Mouse (Mus musculus) erythroblast, adult 5-6 weeks (primary cell): ENCODE measurements around the gene Alpl. TPM values are rescaled to one million over a fixed set of nuclear protein-coding genes. Genes with fewer than 3 reads are reported as not detected.
A peak's percentile ranks its signal among the peaks of the same experiment; 100 is the strongest.

Experiments used
- ATAC-seq: replicated peaks from 2 replicates; pipeline ENCODE4 v1.8.0; 2016; ENCODE audit warnings: moderate number of reproducible peaks, mild to moderate bottlenecking, moderate TSS enrichment, inconsistent platforms; ENCODE audit not compliant: poor library complexity, low FRiP score, severe bottlenecking
- total RNA-seq, 2 experiments: library from RNA; stranded (forward) in 1 of 2; stranded (reverse) in 1 of 2; fragments of 150-400 nt in 1 of 2; fragments of 200-764, 138-1000 nt in 1 of 2; gene quantifications; 2 replicates each; pipeline versions ENCODE4 v1.2.3 to v1.2.4; 2015 to 2017; ENCODE audit warnings: low replicate concordance in 2 of 2

The Alpl gene
- total RNA-seq, 2 experiments from 2014 or later: 0.85 TPM; not detected in 1

DNA sequence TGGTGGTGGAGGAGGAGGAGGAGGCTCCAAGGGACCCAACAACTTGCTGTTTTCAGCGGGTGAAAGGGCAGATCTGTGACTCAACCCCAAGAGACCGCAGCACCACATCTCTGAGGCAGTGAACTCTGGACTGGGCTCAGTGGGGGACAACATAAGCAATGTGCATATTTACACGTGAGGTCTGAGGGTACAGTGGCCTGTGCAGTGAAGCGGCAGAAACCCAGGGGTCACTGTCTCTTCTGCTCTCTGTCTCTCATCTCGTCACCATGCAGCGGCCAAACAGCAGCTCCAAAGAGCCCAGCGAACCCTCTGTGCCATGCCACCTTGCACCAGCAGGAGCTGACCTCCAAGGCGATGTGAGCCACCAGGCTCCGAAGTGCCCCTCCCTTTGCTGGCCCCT lies 49.1 kb downstream of the Alpl start:
- no peak for ATAC-seq

DNA sequence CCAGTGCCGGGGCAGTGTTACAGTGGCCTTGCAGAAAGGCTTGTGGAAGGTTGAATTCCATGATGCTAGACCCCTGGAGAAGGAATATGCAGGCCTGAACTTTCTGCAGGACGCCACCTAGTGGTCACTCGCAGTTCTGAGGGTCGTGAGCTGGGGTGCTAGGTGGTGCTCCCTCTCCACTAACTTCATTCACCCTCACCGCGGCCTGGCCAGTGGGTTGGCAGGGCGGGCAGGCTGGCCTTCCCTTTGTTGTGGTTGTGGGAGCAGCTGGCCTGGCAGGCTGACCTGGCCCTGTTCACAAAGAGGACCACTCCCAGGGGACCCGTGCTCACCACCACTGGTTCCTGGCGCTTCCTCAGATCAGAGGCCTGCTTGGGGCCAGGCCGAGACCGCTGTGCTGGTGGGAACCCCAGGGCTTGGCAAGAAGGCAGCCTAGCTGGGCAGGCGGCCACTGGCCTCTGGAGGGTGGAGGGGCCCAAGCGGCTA lies 51.7 kb downstream of the Alpl start:
- ATAC-seq: no peak

DNA sequence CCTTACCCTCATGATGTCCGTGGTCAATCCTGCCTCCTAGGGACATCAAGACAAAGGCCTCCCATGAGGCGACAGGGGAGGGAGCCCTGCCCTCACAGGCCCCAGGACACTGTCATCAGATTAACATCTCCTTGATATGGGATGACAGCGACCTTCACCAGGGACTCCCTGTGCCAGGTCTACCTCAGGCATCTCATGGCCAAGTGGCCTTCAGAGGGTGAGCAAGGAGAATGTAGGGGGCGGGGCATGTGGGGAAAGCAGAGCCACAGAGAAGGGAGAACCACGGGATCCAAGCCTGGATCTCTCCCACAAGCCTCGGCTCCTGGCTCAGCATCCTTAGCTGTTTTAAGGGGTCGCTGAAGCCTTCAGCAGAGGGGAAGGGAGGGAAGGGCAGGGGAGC lies 52.4 kb downstream of the Alpl start:
- no peak for ATAC-seq

- no peak for ATAC-seq
Measured at GRCm38 (mm10) chr4:137740350-137740749, 55.8 kb downstream of the Alpl start.

DNA sequence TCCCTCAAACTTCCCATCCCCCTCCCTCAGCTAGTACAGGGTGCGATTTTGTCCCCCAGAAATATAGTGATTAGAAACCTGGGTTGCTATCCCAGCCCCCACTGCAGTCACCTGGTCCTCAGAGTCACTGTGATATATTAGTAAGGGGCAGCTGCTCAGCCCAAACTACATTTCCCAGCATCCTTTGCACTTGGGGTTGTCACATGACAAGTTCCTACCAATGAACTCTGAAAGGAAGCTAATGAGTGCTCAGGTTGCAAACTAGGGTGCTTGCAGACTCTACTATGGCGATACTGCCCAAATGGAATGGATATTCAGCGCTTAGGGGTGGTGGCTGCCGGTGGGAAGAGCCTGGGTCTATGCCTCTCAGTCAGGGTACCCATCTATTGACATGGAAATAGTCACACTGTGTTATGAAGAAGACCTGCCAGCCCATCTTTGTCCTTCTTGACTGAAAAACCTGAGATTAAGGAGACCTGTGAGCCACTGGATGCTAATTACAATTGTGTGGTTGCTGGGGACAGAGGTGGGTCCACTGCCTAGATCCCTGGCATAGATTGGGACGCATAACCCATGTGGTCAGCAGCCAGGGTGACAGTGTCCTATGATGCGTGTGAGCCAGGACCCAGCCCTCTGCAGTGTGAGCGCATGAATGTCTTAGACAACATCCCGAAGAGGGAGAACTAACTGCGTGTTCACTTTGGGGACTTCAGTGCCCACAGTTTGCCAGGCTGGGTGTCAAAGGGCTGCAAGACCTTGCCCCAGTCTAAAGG lies 56.8 kb downstream of the Alpl start:
- ATAC-seq: peak; percentile 61; the same call in 1 of the 2 replicates

DNA sequence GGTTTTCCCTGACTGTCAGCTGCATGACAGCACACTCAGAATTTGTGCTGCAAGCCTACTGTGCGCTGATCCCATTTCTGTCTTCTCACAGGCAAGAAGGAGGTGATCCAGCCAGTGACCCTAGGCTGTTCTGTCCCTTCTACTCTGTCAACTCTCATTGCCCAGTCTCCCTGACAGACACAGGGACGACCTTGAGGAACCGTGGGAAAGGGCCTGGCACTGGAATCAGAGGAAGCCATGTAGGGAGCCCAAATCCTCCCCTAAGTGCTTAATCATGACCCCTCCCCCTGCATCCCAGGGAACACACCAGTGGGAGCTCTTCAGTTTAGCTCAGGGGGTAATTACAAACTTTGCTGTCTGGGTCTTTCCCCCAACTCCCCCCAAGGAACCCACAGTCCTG lies 58.4 kb downstream of the Alpl start:
- no peak for ATAC-seq

DNA sequence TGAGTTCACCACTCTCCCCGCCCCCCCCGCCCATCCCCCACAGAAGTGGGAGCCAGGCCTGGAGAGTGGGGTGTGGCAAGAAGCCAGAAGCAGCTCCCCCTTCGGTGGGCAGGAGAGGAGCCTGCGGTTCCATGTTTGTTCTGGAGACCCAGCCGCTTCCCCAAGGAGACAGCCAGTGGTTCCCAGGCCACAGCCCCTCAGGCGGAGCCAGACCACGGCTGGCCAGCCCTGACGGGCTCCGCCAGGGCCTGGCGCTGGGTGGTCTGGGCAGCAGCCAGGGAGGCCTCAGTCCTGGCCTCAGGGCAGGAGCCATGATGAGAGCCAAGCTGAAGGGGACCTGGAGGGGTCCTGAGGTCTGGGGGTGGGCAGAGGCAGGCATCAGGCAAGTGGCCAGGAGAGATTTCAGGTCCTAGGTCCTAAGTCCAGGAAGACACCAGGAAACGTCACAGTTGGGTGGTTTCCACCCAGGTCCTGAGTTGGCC lies 59.9 kb downstream of the Alpl start:
- ATAC-seq: no peak

DNA sequence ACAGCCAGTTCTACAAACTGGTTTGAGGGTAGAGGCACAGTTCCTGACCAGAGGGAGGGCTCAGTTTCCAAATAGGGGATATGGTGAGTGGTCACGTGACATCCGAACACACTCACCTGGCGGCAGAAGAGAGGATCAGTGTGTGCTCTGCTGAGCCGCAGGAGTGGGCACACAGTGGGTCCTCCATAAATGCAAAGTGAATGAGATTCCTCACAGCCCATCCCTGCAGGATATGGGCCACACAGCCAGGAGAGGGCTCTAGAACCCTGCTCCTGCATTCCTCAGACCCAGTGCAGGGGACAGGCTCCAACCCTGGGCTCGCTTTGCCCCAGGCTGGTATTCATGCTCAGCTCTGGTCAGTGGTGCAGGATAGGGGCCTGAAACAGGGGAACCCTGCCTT lies 62.7 kb downstream of the Alpl start:
- ATAC-seq: no peak

GRCm38 (mm10) chr4:137732962-137733361 lies 63.2 kb downstream of the Alpl start:
- ATAC-seq: no peak

DNA sequence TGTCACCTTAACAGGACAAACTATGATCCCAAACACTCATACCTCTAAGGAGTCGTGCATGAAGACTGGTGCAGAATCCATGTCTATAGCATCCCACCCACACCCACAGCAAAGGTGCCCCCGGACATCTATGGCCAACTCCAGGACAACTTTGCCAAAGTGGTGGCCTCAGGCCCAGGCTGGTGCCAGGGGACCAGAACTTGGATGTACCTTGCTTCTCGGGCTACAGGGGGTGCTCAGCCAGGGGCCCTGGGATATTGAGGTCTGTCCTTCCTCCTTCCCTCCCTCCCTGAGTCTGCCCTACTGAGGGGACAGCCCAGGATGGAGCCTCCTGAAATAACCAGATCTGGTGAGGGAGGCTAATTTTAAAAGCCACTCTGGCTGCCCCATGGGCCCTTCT lies 63.8 kb downstream of the Alpl start:
- no peak for ATAC-seq

DNA sequence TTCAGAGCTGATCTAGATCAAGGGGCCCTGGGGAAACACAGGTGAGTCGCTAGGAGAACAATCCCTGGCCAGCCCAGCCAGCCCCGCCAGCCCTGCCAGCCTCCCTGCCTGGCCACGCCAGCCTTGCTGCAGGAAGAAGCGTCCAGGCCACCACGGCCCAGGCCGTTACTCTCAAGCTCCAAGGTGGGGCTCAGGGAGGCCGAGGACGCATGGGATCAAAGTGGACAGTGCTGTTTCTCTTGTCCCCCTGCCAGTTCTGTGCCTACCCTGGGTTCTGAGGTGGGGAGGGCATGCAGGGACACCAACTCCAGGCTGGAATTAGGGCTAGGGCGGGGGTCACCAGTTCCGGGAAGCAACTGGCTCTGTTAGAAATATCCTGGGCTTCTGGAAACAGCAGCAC lies 64.3 kb downstream of the Alpl start:
- ATAC-seq: no peak

GRCm38 (mm10) chr4:137730757-137731156 lies 65.4 kb downstream of the Alpl start:
- no peak for ATAC-seq

DNA sequence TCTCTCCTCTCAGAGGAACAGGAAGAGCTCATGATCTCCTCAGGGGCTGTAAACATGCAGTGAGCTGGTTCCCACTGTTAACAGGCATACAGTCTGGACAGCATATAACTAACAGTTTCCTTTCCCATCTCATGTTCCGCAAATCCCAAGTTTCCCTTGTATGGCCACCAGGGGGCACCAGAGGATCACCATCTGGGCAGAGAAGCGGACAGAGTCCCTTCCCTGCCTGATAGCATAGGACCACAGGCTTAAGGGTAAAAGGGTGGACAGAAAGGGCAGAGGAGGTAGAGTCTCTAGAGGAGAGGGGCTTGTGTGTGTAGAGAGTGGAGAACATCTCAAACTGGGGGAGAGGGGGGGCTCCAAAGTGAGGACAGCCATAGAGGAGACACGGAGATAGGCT lies 66.0 kb downstream of the Alpl start:
- peak; percentile 64 for ATAC-seq

DNA sequence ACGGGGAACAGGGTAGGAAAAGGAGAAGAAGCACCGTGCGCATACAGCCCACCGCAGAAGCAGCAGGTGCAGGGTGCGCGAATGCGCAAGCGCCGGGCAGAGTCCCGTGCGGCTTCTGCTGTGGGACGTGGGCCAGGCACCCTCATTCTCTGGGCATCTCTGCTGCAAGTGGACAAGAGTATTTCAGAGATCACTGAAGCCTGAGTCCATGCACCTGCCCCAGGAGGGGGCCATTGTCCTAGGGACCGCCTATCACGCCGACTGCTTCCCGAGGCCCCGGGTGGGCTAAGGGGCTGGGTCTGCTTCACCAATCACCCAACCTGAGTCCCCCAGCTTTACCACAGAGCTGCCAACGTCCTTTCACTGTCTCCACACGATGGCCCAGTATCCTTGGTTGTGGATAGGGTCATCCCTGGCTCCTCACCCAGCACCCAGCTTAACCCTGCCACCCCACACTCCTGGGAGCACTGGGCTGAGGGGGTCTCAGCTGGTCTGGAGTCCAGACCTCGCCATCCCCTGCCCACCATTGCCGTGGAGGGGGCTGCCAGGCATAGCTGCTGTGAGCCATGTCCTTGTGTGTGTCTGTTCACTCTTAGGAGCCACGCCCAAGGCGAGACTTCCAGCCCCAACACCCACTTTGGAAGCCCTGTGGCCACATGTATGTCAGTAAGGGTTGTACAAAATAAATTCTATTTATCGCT lies 66.9 kb downstream of the Alpl start:
- ATAC-seq: no peak

GRCm38 (mm10) chr4:137728399-137729154 lies 67.6 kb downstream of the Alpl start:
- no peak for ATAC-seq

DNA sequence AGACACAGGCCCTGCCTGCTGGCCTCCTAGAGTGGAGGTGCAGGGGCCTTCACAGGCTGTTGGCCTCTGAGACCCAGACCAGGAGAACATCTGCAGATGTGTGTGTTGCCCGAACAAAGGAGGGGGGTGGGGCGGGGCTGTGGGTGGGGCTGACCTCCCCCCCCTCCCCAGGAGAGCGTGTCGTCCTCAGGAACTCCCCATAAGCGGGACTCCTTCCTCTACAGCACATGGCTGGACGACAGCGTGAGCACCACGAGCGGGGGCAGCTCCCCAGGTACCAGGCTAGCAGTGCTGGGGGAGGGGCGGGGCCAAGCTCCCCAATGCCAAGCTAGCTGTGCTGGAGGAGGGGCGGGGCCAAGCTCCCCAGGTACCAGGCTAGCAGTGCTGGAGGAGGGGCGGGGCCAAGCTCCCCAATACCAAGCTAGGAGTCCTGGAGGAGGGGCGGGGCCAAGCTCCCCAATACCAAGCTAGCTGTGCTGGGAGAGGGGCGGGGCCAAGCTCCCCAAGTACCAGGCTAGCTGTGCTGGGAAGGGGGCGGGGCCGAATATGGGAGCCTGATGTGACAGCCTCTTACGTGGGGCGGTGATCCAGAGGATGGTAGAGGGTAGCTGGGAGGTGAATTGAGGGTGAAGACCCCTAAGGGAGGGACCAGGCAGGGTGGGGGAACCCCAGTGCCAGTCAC lies 68.5 kb downstream of the Alpl start:
- ATAC-seq: peak; percentile 15; the same call in 1 of the 2 replicates

- ATAC-seq: no peak
Measured at GRCm38 (mm10) chr4:137726739-137727505, 69.3 kb downstream of the Alpl start.

DNA sequence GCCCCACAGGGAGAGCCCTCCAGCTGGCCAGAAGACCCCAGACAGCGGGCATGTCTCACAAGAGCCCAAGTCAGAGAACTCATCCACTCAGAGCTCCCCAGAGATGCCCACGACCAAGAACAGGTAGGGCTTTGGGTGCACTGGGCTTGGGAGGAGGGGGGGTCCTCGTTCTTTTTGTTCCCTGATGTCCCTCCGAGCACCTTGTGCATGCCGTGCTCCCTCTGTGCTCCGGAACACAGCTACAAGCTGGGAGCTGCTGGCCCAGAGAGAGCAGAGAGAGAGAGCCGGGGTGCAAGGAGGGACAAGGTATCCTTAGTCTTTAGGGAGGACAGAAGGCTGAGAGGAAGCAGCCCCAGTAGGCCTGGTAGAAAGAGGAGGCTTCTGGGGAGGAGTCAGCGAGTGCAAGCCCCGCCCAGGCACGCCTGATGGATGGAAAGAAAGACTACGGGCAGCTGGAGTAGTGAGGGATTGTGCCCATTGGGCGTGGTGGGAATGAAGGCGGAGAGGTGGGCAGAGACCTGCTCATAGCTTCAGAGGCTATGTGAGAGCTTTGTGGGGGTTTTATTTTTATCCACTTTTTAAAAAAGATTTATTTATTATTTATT lies 70.5 kb downstream of the Alpl start:
- no peak for ATAC-seq

DNA sequence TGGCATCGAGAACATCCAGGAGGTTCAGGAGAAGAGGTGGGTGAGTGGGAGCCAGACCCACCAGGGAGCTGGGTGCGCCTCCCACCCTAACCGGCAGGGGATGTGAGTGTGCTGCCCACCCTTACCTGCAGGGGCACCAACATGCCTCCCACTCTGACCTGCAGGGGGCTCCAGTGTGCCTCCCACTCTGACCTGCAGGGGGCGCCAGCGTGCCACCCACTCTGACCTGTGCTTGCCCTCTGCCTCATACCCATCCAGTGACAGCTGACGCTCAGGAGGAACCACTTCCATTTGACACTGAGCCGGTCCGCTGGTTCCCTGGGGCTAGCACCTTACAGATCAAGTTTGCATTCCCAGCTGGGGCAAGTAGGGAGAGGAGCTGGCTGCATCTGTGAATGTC lies 71.4 kb downstream of the Alpl start:
- ATAC-seq: 0 out of 2 replicates have a peak, but pooled peaks have one; percentile 26
